Mouse (Mus musculus) brain, embryonic 14.5 days (tissue): Measurements from ENCODE around the gene Pih1d1.

Experiments
- CTCF ChIP-seq: fragments of 200-500 bp; IDR thresholded peaks from 2 replicates; pipeline ENCODE4 v1.5.1; 2012; ENCODE audit warnings: inconsistent platforms, mild to moderate bottlenecking, moderate library complexity, borderline replicate concordance; ENCODE audit not compliant: insufficient read depth, insufficient read length; ENCODE audit errors: extremely low read depth
- POLR2A ChIP-seq: fragments of 200-500 bp; IDR thresholded peaks from 2 replicates; pipeline ENCODE4 v1.6.1; 2012; ENCODE audit warnings: mild to moderate bottlenecking, inconsistent platforms, borderline replicate concordance; ENCODE audit not compliant: poor library complexity, insufficient read depth, insufficient read length, severe bottlenecking; ENCODE audit errors: extremely low read depth

DNA sequence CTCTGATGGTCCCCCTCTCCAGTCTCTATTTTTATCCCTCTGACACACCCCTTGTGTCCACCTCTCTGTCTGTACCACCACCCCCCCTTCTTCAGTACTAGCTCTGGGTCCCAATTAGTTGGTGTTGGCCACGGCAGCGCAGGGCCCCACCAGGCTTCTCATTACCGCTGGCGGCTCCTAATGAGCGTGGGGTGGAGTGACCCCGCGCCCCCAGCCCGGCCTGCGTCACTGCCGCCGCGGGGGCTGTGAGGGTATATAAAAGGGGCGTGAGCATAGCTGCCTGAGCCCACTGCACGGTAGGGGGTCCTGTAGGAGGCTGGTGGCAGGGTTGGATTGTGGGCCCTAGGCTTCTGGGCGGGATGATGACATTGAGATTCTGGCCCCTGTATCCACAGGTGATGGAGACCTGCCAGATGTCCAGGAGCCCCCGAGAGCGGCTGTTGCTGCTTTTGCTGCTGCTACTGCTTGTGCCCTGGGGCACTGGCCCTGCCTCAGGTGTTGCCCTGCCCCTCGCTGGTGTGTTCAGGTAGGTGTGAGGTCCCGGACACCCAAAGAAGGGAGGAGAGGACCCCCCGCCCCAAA is 26.9 kb downstream of the Pih1d1 start, which contains the start of gene Pth2:
- no peak for TF ChIP-seq POLR2A
- no peak for TF ChIP-seq CTCF
